Mouse (Mus musculus): ENCODE results near the gene Runx3. TPM values are rescaled to one million over a fixed set of nuclear protein-coding genes. Genes with fewer than 3 reads are reported as not detected.

Gene Runx3
- polyA plus RNA-seq, 1 experiment from 2014 or later, result 0.16 TPM

DNA sequence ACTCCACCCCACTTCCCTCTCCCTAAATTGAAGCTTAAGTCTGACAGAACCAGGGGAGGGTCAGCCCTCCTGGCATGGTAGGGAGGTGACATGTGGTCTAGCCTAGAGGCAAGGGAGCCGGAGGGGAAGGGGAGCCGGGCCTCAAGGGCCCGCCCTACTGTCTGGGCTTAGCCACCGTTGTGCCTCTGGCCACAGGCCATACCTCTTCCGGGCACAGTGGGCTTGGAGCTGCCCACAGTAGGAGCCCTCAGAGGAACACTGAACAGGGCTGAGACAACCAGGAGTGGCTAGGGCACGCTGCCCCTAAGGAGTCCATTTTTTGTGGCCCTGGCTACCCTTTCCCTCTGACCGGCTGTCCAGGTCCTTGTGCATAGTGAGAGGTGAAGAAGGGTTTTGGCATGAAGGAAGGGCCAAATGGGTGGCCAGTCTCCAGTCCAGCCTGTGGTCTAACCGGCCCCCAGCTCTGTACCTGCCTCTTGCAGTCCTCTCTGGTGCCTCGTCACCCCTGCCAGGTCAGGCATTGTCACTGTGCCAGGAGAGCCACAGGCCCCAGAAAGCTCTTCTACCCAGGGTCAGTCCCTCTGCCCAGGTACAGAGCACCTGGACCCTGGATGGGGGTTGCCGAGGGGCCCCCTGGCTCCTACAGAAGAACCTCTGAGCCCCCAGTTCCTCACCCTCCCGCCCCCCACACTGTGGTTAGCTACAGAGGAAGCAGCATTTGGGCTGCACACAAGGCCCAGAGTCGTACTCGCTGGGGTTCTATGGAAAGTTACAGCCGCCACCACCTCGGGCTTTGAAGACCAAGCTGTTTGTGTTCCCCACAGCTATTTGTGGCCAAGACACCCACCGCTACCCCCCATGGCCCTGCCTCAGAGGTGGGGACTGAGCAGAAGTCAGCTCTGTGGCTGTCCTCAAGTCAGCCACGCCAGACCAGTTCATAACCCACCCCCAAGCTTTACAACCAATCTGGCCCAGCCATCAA, 22.3 kb upstream of the Runx3 start:
- H3K9me3 ChIP-seq (ENCODE audit: low read depth, low read length), result no peaks in the 10 kb centered on the region
- WGBS, result 84% methylated on average over 17 of the region's 17 CpGs
- no peak overlapping the region for H3K9ac ChIP-seq
- no peak overlapping the region for H3K27ac ChIP-seq (ENCODE audit: low read depth)
- H3K4me3 ChIP-seq (ENCODE audit: low read depth, low read length), result no peak overlapping the region
- no peaks in the 10 kb centered on the region for H3K4me1 ChIP-seq (ENCODE audit: insufficient read depth)
- no peak overlapping the region for H3K4me2 ChIP-seq
- H3K36me3 ChIP-seq (ENCODE audit: insufficient read depth), result no peaks in the 10 kb centered on the region
- no peak for TF ChIP-seq CTCF (IDR thresholded peaks at IDR 0.05; ENCODE audit: low read depth)
- no peak for ATAC-seq (ENCODE audit: insufficient read depth)
- DNase-seq, result no peak
- no peaks in the 10 kb centered on the region for H3K27me3 ChIP-seq (ENCODE audit: insufficient read depth, low read length)

GRCm38 (mm10) chr4:135102019-135102740, 18.3 kb upstream of the Runx3 start:
- no peaks in the 10 kb centered on the region for H3K9me3 ChIP-seq (ENCODE audit: low read depth, low read length)
- H3K36me3 ChIP-seq (ENCODE audit: insufficient read depth), result no peaks in the 10 kb centered on the region
- no peaks in the 10 kb centered on the region for H3K27me3 ChIP-seq (ENCODE audit: insufficient read depth, low read length)
- WGBS, result 48% methylated on average over 13 of the region's 13 CpGs
- no peak for TF ChIP-seq CTCF (IDR thresholded peaks at IDR 0.05; ENCODE audit: low read depth)
- H3K4me2 ChIP-seq, result no peak overlapping the region
- DNase-seq, result no peak
- H3K4me1 ChIP-seq (ENCODE audit: insufficient read depth), result no peaks in the 10 kb centered on the region
- H3K27ac ChIP-seq (ENCODE audit: low read depth), result no peak overlapping the region
- H3K4me3 ChIP-seq (ENCODE audit: low read depth, low read length), result no peak overlapping the region
- no peak overlapping the region for H3K9ac ChIP-seq
- no peak for ATAC-seq (ENCODE audit: insufficient read depth)

- no peaks in the 10 kb centered on the region for H3K9me3 ChIP-seq (ENCODE audit: low read depth, low read length)
- no peak for DNase-seq
Observed at GRCm38 (mm10) chr4:135102761-135103160, 17.7 kb upstream of the Runx3 start.

DNA sequence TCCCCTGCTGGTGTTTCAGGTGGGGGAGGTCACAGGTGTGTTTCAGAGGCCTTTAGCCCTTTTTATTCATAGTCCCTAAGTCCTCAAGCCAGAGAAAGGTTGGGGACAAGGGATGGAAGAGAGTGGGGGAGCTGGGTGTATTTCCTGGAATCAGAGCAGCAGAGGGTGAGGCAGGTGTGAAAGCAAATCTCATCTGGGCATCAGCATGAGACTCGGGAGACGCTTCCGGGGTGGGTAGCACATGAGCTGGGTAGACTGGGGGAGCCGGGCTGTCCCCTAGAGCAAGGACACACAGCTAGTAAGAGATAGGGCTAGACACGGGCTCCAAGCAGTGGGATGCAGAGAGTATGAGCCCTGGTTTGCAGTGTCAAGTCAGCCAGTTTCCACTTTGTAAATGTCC, 16.7 kb upstream of the Runx3 start:
- Histone ChIP-seq H3K36me3 (ENCODE audit: insufficient read depth) (no peaks in the 10 kb centered on the region), H3K27me3 (ENCODE audit: insufficient read depth, low read length) (no peaks in the 10 kb centered on the region), H3K9me3 (ENCODE audit: low read depth, low read length) (no peaks in the 10 kb centered on the region), H3K9ac (no peak overlapping the region), H3K4me1 (ENCODE audit: insufficient read depth) (no peaks in the 10 kb centered on the region), H3K4me3 (ENCODE audit: low read depth, low read length) (no peak overlapping the region), H3K4me2 (no peak overlapping the region), H3K27ac (ENCODE audit: low read depth) (no peak overlapping the region)
- DNase-seq (no peak), ATAC-seq (ENCODE audit: insufficient read depth) (no peak)
- WGBS, result 50% methylated on average over 5 of the region's 5 CpGs
- TF ChIP-seq CTCF (IDR thresholded peaks at IDR 0.05; ENCODE audit: low read depth), result no peak

More at GRCm38 (mm10) chr4:135102761-135103160, 17.7 kb upstream of the Runx3 start:
- no peak overlapping the region for H3K9ac ChIP-seq
- H3K4me2 ChIP-seq, result no peak overlapping the region
- H3K4me1 ChIP-seq (ENCODE audit: insufficient read depth), result no peaks in the 10 kb centered on the region
- H3K27me3 ChIP-seq (ENCODE audit: insufficient read depth, low read length), result no peaks in the 10 kb centered on the region
- no peak for TF ChIP-seq CTCF (IDR thresholded peaks at IDR 0.05; ENCODE audit: low read depth)
- no peaks in the 10 kb centered on the region for H3K36me3 ChIP-seq (ENCODE audit: insufficient read depth)
- no peak overlapping the region for H3K27ac ChIP-seq (ENCODE audit: low read depth)
- WGBS, result 9% methylated on average over 4 of the region's 4 CpGs
- H3K4me3 ChIP-seq (ENCODE audit: low read depth, low read length), result no peak overlapping the region
- ATAC-seq (ENCODE audit: insufficient read depth), result no peak

- Histone ChIP-seq H3K4me1 (ENCODE audit: insufficient read depth) (no peaks in the 10 kb centered on the region), H3K4me3 (ENCODE audit: low read depth, low read length) (no peak overlapping the region), H3K27ac (ENCODE audit: low read depth) (no peak overlapping the region), H3K4me2 (no peak overlapping the region), H3K9ac (no peak overlapping the region), H3K9me3 (ENCODE audit: low read depth, low read length) (peaks cover under 1% of the 10 kb centered on the region; the same call in 1 of the 2 replicates), H3K36me3 (ENCODE audit: insufficient read depth) (no peaks in the 10 kb centered on the region), H3K27me3 (ENCODE audit: insufficient read depth, low read length) (no peaks in the 10 kb centered on the region)
- DNase-seq (no peak), ATAC-seq (ENCODE audit: insufficient read depth) (no peak)
- no peak for TF ChIP-seq CTCF (IDR thresholded peaks at IDR 0.05; ENCODE audit: low read depth)
- WGBS, result 32% methylated on average over 4 of the region's 4 CpGs
Observed at GRCm38 (mm10) chr4:135106968-135107367, 13.5 kb upstream of the Runx3 start.

- WGBS, result 43% methylated on average over 3 of the region's 3 CpGs
- Histone ChIP-seq H3K27ac (ENCODE audit: low read depth) (no peak overlapping the region), H3K36me3 (ENCODE audit: insufficient read depth) (no peaks in the 10 kb centered on the region), H3K27me3 (ENCODE audit: insufficient read depth, low read length) (no peaks in the 10 kb centered on the region), H3K9ac (no peak overlapping the region), H3K4me3 (ENCODE audit: low read depth, low read length) (no peak overlapping the region), H3K4me1 (ENCODE audit: insufficient read depth) (no peaks in the 10 kb centered on the region), H3K9me3 (ENCODE audit: low read depth, low read length) (peaks cover 5% of the 10 kb centered on the region; the same call in 1 of the 2 replicates), H3K4me2 (no peak overlapping the region)
- no peak for DNase-seq
- ATAC-seq (ENCODE audit: insufficient read depth), result no peak
- no peak for TF ChIP-seq CTCF (IDR thresholded peaks at IDR 0.05; ENCODE audit: low read depth)
Observed at GRCm38 (mm10) chr4:135108666-135109065, 11.8 kb upstream of the Runx3 start.

GRCm38 (mm10) chr4:135113656-135114055, 6.8 kb upstream of the Runx3 start:
- TF ChIP-seq CTCF (IDR thresholded peaks at IDR 0.05; ENCODE audit: low read depth), result no peak
- no peaks in the 10 kb centered on the region for H3K36me3 ChIP-seq (ENCODE audit: insufficient read depth)
- H3K4me1 ChIP-seq (ENCODE audit: insufficient read depth), result peaks cover 2% of the 10 kb centered on the region; the same call in 1 of the 2 replicates
- WGBS, result 86% methylated on average over 8 of the region's 8 CpGs
- H3K9me3 ChIP-seq (ENCODE audit: low read depth, low read length), result peaks cover 5% of the 10 kb centered on the region; the same call in 1 of the 2 replicates
- no peak overlapping the region for H3K4me2 ChIP-seq
- ATAC-seq (ENCODE audit: insufficient read depth) (no peak), DNase-seq (no peak)
- H3K27me3 ChIP-seq (ENCODE audit: insufficient read depth, low read length), result no peaks in the 10 kb centered on the region
- no peak overlapping the region for H3K27ac ChIP-seq (ENCODE audit: low read depth)
- H3K4me3 ChIP-seq (ENCODE audit: low read depth, low read length), result no peak overlapping the region
- no peak overlapping the region for H3K9ac ChIP-seq
